Mouse (Mus musculus) MEL (cell line): ENCODE measurements around the gene Polr2c. TPM values are rescaled to one million over a fixed set of nuclear protein-coding genes. Genes with fewer than 3 reads are reported as not detected.

Experiments
- DNase-seq: peaks from one replicate; pipeline ENCODE4 v3.0.0; 2011; ENCODE audit warnings: low read depth, low spot score
- H3K27ac ChIP-seq: 2 replicates; pipeline ENCODE4 v1.5.1; 2012; ENCODE audit warnings: low read depth, mild to moderate bottlenecking, control low read depth, low read length, moderate library complexity; ENCODE audit not compliant: control insufficient read depth
- H3K27me3 ChIP-seq, 2 experiments: fragments of 150-350 bp in 1 of 2; sonication (generic) in 1 of 2; 2 replicates each; pipeline ENCODE4 v1.6.1; 2012; ENCODE audit warnings: low read length in 2 of 2, mild to moderate bottlenecking in 2 of 2, improper control_type of control experiment in 1 of 2, moderate library complexity in 1 of 2; ENCODE audit not compliant: insufficient read depth in 2 of 2, control insufficient read depth in 1 of 2
- H3K36me3 ChIP-seq, 2 experiments: 2 replicates each; pipeline ENCODE4 v1.6.1; 2012 to 2014; ENCODE audit warnings: low read length in 2 of 2, improper control_type of control experiment in 1 of 2, inconsistent platforms in 1 of 2, mild to moderate bottlenecking in 1 of 2; ENCODE audit not compliant: insufficient read depth in 2 of 2, control insufficient read depth in 1 of 2
- H3K4me1 ChIP-seq, 2 experiments: fragments of 150-350 bp in 1 of 2; sonication (generic) in 1 of 2; 2 replicates each; pipeline ENCODE4 v1.6.1; 2012; ENCODE audit warnings: low read length in 2 of 2, improper control_type of control experiment in 1 of 2, mild to moderate bottlenecking in 1 of 2; ENCODE audit not compliant: insufficient read depth in 2 of 2, control insufficient read depth in 1 of 2
- H3K4me3 ChIP-seq, 2 experiments: fragments of 150-350 bp in 1 of 2; sonication (generic) in 1 of 2; 2 replicates each; pipeline ENCODE4 v1.5.1; 2012; ENCODE audit warnings: low read depth in 2 of 2, low read length in 2 of 2, mild to moderate bottlenecking in 2 of 2, moderate library complexity in 2 of 2, control low read depth in 1 of 2, improper control_type of control experiment in 1 of 2; ENCODE audit not compliant: control insufficient read depth in 1 of 2, insufficient read depth in 1 of 2
- H3K79me2 ChIP-seq: 2 replicates; pipeline ENCODE4 v1.6.1; 2012; ENCODE audit warnings: mild to moderate bottlenecking, low read length, moderate library complexity; ENCODE audit not compliant: control insufficient read depth, poor library complexity, insufficient read depth
- H3K9ac ChIP-seq: 2 replicates; pipeline ENCODE4 v1.6.1; 2012; ENCODE audit warnings: low read depth, mild to moderate bottlenecking, control low read depth, low read length, moderate library complexity; ENCODE audit not compliant: control insufficient read depth, poor library complexity, severe bottlenecking
- H3K9me3 ChIP-seq: fragments of 150-350 bp; sonication (generic); replicated peaks from 2 replicates; pipeline ENCODE4 v1.6.1; 2012; ENCODE audit warnings: mild to moderate bottlenecking, low read length, improper control_type of control experiment, moderate library complexity; ENCODE audit not compliant: insufficient read depth
- BHLHE40 ChIP-seq: IDR thresholded peaks from 2 replicates; pipeline ENCODE4 v1.6.1; 2012; ENCODE audit warnings: low read depth, mild to moderate bottlenecking, inconsistent platforms, low read length, improper control_type of control experiment, borderline replicate concordance
- EP300 ChIP-seq, 2 experiments: IDR thresholded peaks; 2 replicates each; pipeline ENCODE4 v1.6.1; 2011; ENCODE audit warnings: improper control_type of control experiment in 2 of 2, low read length in 2 of 2, low read depth in 1 of 2, mild to moderate bottlenecking in 1 of 2
- ETS1 ChIP-seq: IDR thresholded peaks from 2 replicates; pipeline ENCODE4 v1.6.1; 2012; ENCODE audit warnings: low read depth, mild to moderate bottlenecking, inconsistent platforms, low read length, improper control_type of control experiment, moderate library complexity
- JUND ChIP-seq: IDR thresholded peaks from 2 replicates; pipeline ENCODE4 v1.6.1; 2011; ENCODE audit warnings: low read depth, mild to moderate bottlenecking, improper control_type of control experiment, low read length
- KAT2A ChIP-seq: conservative IDR thresholded peaks from 2 replicates; pipeline ENCODE4 v1.6.1; 2012; ENCODE audit warnings: low read depth, low read length, improper control_type of control experiment, inconsistent platforms
- MAZ ChIP-seq: IDR thresholded peaks from 2 replicates; pipeline ENCODE4 v1.6.1; 2012; ENCODE audit warnings: low read depth, mild to moderate bottlenecking, inconsistent platforms, low read length, improper control_type of control experiment
- MEF2A ChIP-seq: IDR thresholded peaks from 2 replicates; pipeline ENCODE4 v1.6.1; 2014; ENCODE audit warnings: low read depth, mild to moderate bottlenecking, inconsistent platforms, low read length, improper control_type of control experiment; ENCODE audit not compliant: poor library complexity, insufficient replicate concordance, severe bottlenecking; ENCODE audit errors: extremely low read depth
- MXI1 ChIP-seq: IDR thresholded peaks from 2 replicates; pipeline ENCODE4 v1.6.1; 2011; ENCODE audit warnings: mild to moderate bottlenecking, low read depth, low read length, improper control_type of control experiment
- MYB ChIP-seq: IDR thresholded peaks from 2 replicates; pipeline ENCODE4 v1.6.1; 2011; ENCODE audit warnings: mild to moderate bottlenecking, low read depth, low read length, improper control_type of control experiment
- MYC ChIP-seq: IDR thresholded peaks from 2 replicates; pipeline ENCODE4 v1.6.1; 2011; ENCODE audit warnings: low read depth, mild to moderate bottlenecking, low read length, improper control_type of control experiment, moderate library complexity
- NELFE ChIP-seq: IDR thresholded peaks from 2 replicates; pipeline ENCODE4 v1.6.1; 2011; ENCODE audit warnings: low read depth, low read length, improper control_type of control experiment
- NRF1 ChIP-seq: IDR thresholded peaks from 2 replicates; pipeline ENCODE4 v1.6.1; 2014; ENCODE audit warnings: low read depth, mild to moderate bottlenecking, inconsistent platforms, low read length, improper control_type of control experiment, moderate library complexity; ENCODE audit not compliant: poor library complexity, insufficient read depth, severe bottlenecking
- POLR2A ChIP-seq, 2 experiments: IDR thresholded peaks; 2 replicates each; pipeline ENCODE4 v1.6.1; 2011 to 2012; ENCODE audit warnings: low read length in 2 of 2, mild to moderate bottlenecking in 2 of 2, control low read depth in 1 of 2, improper control_type of control experiment in 1 of 2, low read depth in 1 of 2, moderate library complexity in 1 of 2; ENCODE audit not compliant: control insufficient read depth in 1 of 2, insufficient read depth in 1 of 2, poor library complexity in 1 of 2
- POLR2AphosphoS5 ChIP-seq: IDR thresholded peaks from 2 replicates; pipeline ENCODE4 v1.6.1; 2012; ENCODE audit warnings: low read depth, borderline replicate concordance, mild to moderate bottlenecking, inconsistent platforms, low read length, moderate library complexity, mixed read lengths
- SIN3A ChIP-seq: IDR thresholded peaks from 2 replicates; pipeline ENCODE4 v1.6.1; 2012; ENCODE audit warnings: low read length, improper control_type of control experiment, inconsistent platforms
- SMC3 ChIP-seq: IDR thresholded peaks from 2 replicates; pipeline ENCODE4 v1.6.1; 2011; ENCODE audit warnings: low read depth, low read length, improper control_type of control experiment
- TAL1 ChIP-seq: IDR thresholded peaks from 2 replicates; pipeline ENCODE4 v1.6.1; 2012; ENCODE audit warnings: mild to moderate bottlenecking, inconsistent platforms, low read length, moderate library complexity, mixed read lengths
- TBP ChIP-seq: IDR thresholded peaks from 2 replicates; pipeline ENCODE4 v1.8.0; 2011; ENCODE audit warnings: low read depth, low read length, improper control_type of control experiment
- TCF12 ChIP-seq: IDR thresholded peaks from 2 replicates; pipeline ENCODE4 v1.6.1; 2014; ENCODE audit warnings: low read depth, mild to moderate bottlenecking, inconsistent platforms, low read length, improper control_type of control experiment, moderate library complexity
- UBTF ChIP-seq: IDR thresholded peaks from 2 replicates; pipeline ENCODE4 v1.6.1; 2012; ENCODE audit warnings: low read depth, mild to moderate bottlenecking, inconsistent platforms, low read length, improper control_type of control experiment, moderate library complexity, borderline replicate concordance; ENCODE audit not compliant: insufficient read depth
- USF1 ChIP-seq: IDR thresholded peaks from 2 replicates; pipeline ENCODE4 v1.6.1; 2014; ENCODE audit warnings: low read depth, mild to moderate bottlenecking, inconsistent platforms, low read length, improper control_type of control experiment, moderate library complexity
- USF2 ChIP-seq, 2 experiments: IDR thresholded peaks; 2 replicates each; pipeline ENCODE4 v1.6.1; 2011 to 2012; ENCODE audit warnings: improper control_type of control experiment in 2 of 2, low read length in 2 of 2, borderline replicate concordance in 1 of 2, inconsistent platforms in 1 of 2, low read depth in 1 of 2, mild to moderate bottlenecking in 1 of 2; ENCODE audit not compliant: insufficient read depth in 1 of 2
- ZKSCAN1 ChIP-seq: IDR thresholded peaks from 2 replicates; pipeline ENCODE4 v1.6.1; 2012; ENCODE audit warnings: low read depth, mild to moderate bottlenecking, inconsistent platforms, low read length, improper control_type of control experiment, moderate library complexity
- ZMIZ1 ChIP-seq: IDR thresholded peaks from 2 replicates; pipeline ENCODE4 v1.6.1; 2012; ENCODE audit warnings: low read depth, mild to moderate bottlenecking, inconsistent platforms, low read length, improper control_type of control experiment, moderate library complexity
- ZNF384 ChIP-seq: IDR thresholded peaks from 2 replicates; pipeline ENCODE4 v1.6.1; 2012; ENCODE audit warnings: low read depth, mild to moderate bottlenecking, inconsistent platforms, low read length, improper control_type of control experiment
- polyA plus RNA-seq, 2 experiments: library from polyadenylated mRNA; stranded (reverse) in 1 of 2; unstranded in 1 of 2; fragments of >175 nt in 1 of 2; fragments of >200 nt in 1 of 2; gene quantifications; 2 replicates each; pipeline versions ENCODE4 v1.2.1 to v1.2.4; 2012; ENCODE audit warnings: low replicate concordance in 2 of 2, low read depth in 1 of 2; ENCODE audit not compliant: insufficient read length in 2 of 2, insufficient read depth in 1 of 2, missing spikeins in 1 of 2
- total RNA-seq: library from RNA; depleted of rRNA; stranded (reverse); fragments of 300-350 nt; gene quantifications from 2 replicates; pipeline ENCODE4 v1.2.3, GENCODE M21; 2012

Gene Polr2c
- total and polyA plus RNA-seq, 3 experiments = 92.5 to 181 (median 151) TPM

DNA sequence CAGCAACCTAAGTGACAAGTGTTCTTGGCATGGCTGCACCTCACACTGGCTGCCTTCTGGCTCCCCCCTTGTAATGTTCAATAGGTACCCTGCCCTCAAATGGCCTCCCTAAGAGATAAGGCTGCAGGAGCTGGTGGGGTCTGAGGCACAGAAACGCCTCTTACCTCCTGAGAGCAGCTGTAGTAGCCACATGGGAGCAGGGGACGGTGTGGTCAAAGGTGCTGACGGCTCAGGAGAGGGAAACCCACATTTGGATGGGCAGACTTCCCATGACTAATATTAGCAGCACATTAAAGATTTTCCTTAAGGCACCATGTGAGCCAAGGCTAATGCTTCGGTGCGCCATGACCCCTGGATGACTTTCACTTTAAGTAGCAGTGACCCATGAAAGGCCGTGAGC is 43.4 kb downstream of the Polr2c start:
- Histone ChIP-seq H3K27ac (no peak overlapping the region), H3K9me3 (no peaks in the 10 kb centered on the region), H3K36me3 (no peaks in the 10 kb centered on the region), H3K79me2 (no peaks in the 10 kb centered on the region), H3K27me3 (peaks cover 0 to 8% of the 10 kb centered on the region in 2 experiments; a peak in 1 of 4 replicates), H3K9ac (no peak overlapping the region), H3K4me1 (0 out of 4 replicates have a peak, but pooled peaks cover 0 to 4% of the 10 kb centered on the region in 2 experiments), H3K4me3 (no peak overlapping the region)
- DNase-seq = no peak
- no peak for TF ChIP-seq ZMIZ1
- TF ChIP-seq SIN3A = no peak
- TF ChIP-seq ZKSCAN1 = no peak
- no peak for TF ChIP-seq SMC3
- no peak for TF ChIP-seq MXI1
- no peak for TF ChIP-seq BHLHE40
- no peak for TF ChIP-seq USF1
- no peak for TF ChIP-seq TBP
- TF ChIP-seq MAZ = no peak
- TF ChIP-seq POLR2AphosphoS5 = no peak
- TF ChIP-seq MYB = no peak
- TF ChIP-seq NELFE = no peak
- TF ChIP-seq KAT2A = no peak
- no peak for TF ChIP-seq MYC
- TF ChIP-seq JUND = no peak
- no peak for TF ChIP-seq TCF12
- no peak for TF ChIP-seq ZNF384
- no peak for TF ChIP-seq TAL1

DNA sequence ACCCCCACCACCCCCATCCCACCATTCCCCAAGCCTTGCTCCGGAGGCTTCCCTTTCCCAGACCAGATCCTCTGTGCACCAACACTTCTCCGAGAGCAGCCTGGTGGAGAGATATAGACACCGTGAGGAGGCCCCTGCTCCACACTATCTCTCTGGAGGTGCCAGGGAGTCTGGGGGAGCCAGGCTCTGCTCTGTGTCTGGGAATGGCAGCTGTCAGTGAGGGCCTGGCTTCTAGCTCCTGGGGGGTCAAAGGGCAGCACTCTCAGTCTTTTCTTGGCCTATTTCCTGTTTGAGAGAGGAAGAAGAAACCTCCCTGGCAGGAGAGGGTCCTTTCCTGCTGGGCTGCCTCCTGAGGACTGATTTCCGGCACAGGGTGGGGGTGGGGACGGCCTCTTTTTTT is 43.8 kb downstream of the Polr2c start:
- Histone ChIP-seq H3K36me3 (no peaks in the 10 kb centered on the region), H3K27me3 (peaks cover 0 to 8% of the 10 kb centered on the region in 2 experiments; a peak in 1 of 4 replicates), H3K4me3 (no peak overlapping the region), H3K9ac (no peak overlapping the region), H3K79me2 (no peaks in the 10 kb centered on the region), H3K9me3 (no peaks in the 10 kb centered on the region), H3K4me1 (0 out of 4 replicates have a peak, but pooled peaks cover 0 to 4% of the 10 kb centered on the region in 2 experiments), H3K27ac (no peak overlapping the region)
- no peak for DNase-seq
- TF ChIP-seq NRF1 (no peak), ETS1 (no peak), USF2 (IDR thresholded peaks at IDR 0.05; ENCODE audit: borderline replicate concordance in 1 of 2, insufficient read depth in 1 of 2, low read depth in 1 of 2, low read length in 2 of 2) (no peak), POLR2AphosphoS5 (no peak), MEF2A (no peak), JUND (no peak), USF1 (no peak), UBTF (no peak), EP300 (IDR thresholded peaks at IDR 0.05; ENCODE audit: low read depth in 1 of 2, low read length in 2 of 2) (no peak), POLR2A (IDR thresholded peaks at IDR 0.05; ENCODE audit: control insufficient read depth in 1 of 2, insufficient read depth in 1 of 2, low read depth in 1 of 2, low read length in 2 of 2, poor library complexity in 1 of 2) (no peak), KAT2A (no peak), MAZ (no peak)
